Mouse (Mus musculus) adrenal gland, postnatal 36 days (tissue): ENCODE results near the gene Rbms1. TPM values are rescaled to one million over a fixed set of nuclear protein-coding genes. Genes with fewer than 3 reads are reported as not detected.
"Not testable (repeated sequence)": the region's sequence is repeated elsewhere in the genome, so short reads cannot be mapped to it uniquely, and the experiment has no call there.

Experiments used
- DNase-seq, 2 experiments: peaks; one replicate each; pipeline ENCODE4 v3.0.0; 2021; ENCODE audit warnings: mixed read lengths in 1 of 2
- total RNA-seq, 2 experiments: library from RNA; stranded (reverse); gene quantifications; 2 replicates each; pipeline ENCODE4 v1.2.3; 2021

The Rbms1 gene
- total RNA-seq, 2 experiments from 2014 or later, result 60.5 to 72.8 TPM

DNA sequence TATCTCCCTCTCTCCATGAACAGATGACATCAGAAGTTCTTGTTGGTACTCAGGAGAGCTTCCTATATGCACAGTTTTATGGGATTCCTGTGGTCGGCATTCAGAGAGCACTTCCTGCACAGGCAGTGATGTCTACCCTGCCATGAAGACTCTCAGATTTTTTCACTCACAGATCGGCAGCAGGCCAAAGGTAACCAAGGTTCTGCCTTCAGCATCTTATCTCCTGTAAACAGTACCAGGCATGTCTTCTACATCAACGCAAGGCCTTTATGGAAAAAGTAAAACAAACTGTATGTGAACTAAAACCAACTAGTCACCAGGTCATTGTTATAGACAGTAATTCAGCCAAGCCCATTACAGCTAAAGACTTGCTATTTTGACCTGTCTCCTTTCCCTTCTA is 115.0 kb downstream of the Rbms1 start:
- no peak for DNase-seq

DNA sequence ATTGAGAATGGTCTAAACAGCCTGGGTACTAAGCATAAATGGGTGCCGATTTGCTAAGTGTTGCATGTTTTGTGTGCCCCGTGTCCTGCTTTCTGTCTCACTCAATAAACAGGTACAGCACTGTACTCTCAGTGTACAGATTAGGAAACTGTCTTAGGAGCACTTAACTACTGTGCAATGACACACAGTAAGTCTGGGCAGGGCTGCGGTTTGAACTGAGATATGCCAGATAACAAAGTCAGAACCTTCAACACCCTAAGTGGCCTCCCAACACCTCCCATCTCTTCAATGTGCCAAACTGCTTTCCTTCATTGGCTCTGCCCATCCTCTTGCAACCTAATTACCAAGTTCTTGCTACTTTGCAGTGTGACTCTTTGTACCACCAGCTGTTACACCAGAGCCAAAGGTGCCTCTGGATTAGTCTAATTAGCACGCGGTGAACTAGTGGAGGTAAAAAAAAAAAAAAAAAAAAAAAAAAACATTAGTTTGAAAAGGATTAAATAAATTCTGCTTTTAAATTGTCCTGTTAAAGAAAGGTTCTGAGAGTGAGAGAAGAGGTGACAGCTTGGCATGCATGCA is 117.6 kb downstream of the Rbms1 start:
- no peak for DNase-seq

GRCm38 (mm10) chr2:60844259-60844658 is 118.7 kb downstream of the Rbms1 start:
- no peak for DNase-seq

DNA sequence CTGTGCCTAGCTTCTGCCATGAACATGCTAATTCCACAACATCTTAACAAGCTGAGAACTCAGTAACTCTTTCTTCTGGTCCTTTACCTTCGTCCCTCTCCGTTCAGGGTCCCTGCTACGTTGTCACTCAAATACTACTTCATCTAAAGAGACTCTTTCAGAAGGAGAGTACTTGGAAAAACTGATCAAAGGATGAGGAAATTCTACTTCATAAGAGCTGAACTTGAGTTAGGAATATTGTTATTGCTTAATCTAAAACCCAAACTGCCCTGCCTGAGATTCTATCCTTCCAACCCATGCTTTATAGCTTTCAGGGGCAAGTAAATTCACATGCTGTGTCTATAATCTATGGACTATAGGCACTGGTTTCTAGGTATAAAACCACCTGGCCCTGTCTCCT is 119.4 kb downstream of the Rbms1 start:
- DNase-seq, result no peak

- DNase-seq, result no peak
Observed at GRCm38 (mm10) chr2:60842976-60843375, 120.0 kb downstream of the Rbms1 start.

GRCm38 (mm10) chr2:60840922-60841321 is 122.1 kb downstream of the Rbms1 start:
- peak; percentile 15 to 41 for DNase-seq

GRCm38 (mm10) chr2:60839498-60839897 is 123.5 kb downstream of the Rbms1 start:
- no peak for DNase-seq

GRCm38 (mm10) chr2:60838856-60839255 is 124.1 kb downstream of the Rbms1 start:
- DNase-seq, result peak; percentile 20 to 57

GRCm38 (mm10) chr2:60837616-60838015 is 125.4 kb downstream of the Rbms1 start:
- no peak for DNase-seq

- no peak for DNase-seq
Observed at GRCm38 (mm10) chr2:60836237-60836636, 126.8 kb downstream of the Rbms1 start.

GRCm38 (mm10) chr2:60834293-60834692 is 128.7 kb downstream of the Rbms1 start:
- peak in 1 of 2 experiments; percentile 23 for DNase-seq

DNA sequence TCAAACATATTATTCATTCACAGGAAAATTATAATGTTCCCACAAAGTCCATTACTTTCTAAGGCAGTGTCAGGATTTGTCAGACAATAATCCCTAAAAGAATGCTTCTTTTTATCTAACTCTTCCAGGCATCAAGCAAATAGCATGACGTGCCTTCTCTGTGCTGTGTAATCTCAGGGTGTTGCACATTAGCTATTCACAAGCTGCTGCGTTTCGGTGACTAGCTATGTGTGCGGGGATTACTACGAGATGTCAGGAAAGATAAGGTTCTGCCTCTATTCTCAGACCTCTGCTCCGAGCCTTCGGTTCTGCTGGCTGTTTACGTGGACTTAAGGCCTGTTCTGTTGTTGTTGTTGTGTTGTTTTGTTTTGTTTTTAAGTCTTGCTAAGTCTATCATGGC is 130.7 kb downstream of the Rbms1 start:
- no peak for DNase-seq

- DNase-seq, result not testable (repeated sequence)
Observed at GRCm38 (mm10) chr2:60830464-60830863, 132.5 kb downstream of the Rbms1 start.

GRCm38 (mm10) chr2:60828908-60829462 is 134.0 kb downstream of the Rbms1 start:
- DNase-seq, result no peak

- no peak for DNase-seq
Observed at GRCm38 (mm10) chr2:60827152-60827428, 135.9 kb downstream of the Rbms1 start.

DNA sequence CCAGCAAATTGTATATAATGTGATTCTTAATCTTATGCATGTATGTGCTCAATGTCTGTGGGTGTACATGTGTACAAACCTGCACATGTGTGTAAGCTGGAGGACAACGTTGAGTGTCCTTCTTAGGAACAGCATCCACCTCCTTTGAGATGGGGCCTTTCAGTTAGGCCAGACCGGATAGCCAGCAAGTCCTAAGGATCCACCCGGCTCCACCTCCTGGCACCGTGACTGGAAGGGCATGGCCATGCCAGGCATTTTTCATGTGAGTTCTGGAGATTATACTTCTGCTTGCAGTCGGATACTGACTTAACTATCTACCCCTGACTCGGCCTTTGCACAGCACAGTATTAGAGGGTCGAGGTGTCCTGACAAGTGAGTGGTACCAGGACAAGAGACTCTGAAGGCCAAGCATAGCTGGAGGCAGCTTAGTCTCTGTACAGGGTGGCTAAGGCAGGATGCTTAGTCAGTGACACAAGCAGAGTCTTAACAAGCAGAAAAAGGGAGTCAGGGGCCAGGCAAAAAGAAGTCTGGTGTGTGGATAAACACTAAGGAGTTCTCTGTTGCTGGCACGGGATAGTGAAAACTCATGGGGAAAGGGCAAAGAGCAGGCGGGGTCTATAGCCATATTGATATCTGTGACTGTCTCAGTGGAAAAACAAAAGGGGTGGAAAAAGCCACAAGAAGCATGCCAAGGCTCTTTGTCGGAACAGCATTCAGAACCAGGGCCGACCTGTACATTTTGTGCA is 136.4 kb downstream of the Rbms1 start:
- DNase-seq, result peak in 1 of 2 experiments; percentile 26

GRCm38 (mm10) chr2:60825690-60826089 is 137.3 kb downstream of the Rbms1 start:
- DNase-seq, result peak in 1 of 2 experiments; percentile 49

DNA sequence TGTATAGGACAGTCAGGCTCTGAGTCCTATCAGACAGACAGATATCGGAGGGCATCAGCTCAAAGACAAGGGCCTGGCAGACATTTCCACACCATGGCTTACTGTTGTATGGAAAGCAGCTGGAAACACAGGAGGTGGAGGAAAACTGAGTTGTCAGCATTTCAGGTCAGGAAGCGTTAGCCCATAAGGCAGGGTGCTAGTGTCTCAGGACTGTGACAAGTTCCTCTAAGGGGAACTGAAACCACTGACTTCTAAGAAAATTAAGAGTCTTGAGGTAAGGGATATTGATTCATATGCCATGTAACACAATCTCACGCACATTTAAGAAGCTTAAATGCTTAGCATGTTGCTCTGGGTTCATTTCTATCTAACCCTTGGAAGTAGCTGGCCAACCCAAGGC is 141.4 kb downstream of the Rbms1 start:
- DNase-seq, result no peak

DNA sequence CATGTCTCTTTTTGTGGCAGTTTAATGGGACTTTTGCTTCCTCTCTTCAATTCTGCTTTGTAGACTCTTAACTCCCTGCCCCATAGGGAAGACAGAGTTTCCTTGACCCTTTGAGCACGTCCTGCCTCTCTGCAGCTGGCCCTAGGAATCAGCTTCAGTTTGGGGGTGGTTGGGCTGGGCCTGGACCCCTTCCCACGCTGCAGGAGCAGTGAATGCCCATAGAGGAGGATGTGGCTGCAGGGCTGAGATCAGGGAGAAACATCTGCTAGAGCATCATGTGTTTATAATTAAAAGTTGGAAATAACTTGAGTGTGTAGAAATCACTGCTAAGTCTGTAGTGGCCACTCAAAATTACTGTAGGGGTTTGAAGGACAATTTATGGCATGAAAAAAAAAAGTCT is 144.4 kb downstream of the Rbms1 start:
- DNase-seq, result no peak

DNA sequence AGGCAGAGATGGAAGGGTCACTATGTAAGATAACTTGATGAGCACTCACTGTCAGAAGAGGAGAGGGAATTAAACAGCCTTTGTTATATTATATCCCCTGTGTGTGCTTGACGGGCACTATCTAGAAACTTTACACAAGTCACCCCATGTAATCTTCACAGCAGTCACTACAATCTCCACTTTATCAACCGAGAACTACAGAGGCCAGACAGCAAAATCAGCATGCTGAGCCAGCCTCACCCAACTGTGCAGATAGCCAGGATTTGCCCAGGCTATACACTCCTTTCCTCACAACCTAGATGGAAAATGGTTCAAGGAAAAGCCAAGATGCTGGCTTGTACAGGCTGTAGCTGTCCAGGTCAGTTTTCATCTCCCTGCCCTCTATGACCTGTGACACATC is 146.7 kb downstream of the Rbms1 start:
- no peak for DNase-seq

DNA sequence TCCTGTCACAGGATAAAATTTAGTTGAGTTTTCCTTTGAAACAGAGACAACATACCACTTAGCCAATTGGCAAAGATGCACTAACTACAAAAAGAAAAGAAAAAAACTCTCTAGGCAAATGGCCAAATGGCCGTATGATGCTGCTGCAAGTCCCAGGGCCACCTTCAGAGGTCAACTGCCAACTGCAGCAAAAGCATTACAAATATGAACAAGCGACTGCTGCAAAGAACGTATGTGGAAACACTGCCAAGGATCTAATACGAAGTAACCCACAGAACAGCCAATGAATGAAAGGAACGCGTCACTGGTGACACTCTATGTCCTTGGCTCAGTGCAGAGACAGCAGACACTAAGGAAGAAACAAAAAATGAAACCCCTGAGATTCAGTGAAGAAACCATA is 148.2 kb downstream of the Rbms1 start:
- peak; percentile 61 to 63 for DNase-seq

GRCm38 (mm10) chr2:60812949-60813348 is 150.0 kb downstream of the Rbms1 start:
- DNase-seq, result no peak

DNA sequence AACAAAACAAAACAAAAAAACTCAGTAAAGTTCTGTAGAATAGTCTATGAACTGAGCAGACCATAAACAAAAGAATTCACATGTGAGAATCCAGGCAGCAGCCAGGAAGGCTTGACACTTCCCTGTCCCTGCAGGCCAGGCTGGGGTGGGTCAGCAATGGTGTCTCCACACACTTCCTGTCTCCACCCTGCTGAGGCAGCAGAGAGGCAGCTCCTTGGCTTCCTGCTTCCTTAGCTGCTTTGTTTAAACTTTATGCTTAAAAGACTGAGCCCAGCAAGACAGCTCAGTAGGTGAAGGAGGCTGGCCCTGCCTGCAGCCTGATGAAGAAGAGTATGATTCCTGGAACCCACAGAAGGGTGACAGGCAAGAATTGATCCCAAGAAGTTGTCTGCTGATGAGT is 152.4 kb downstream of the Rbms1 start:
- peak; percentile 61 to 73 for DNase-seq

GRCm38 (mm10) chr2:60809441-60809921 is 153.5 kb downstream of the Rbms1 start:
- DNase-seq, result no peak
